Mouse (Mus musculus) ES-Bruce4 (cell line): ENCODE measurements around the gene Taok3. TPM values are rescaled to one million over a fixed set of nuclear protein-coding genes. Genes with fewer than 3 reads are reported as not detected.

Experiments used
- H3K27ac ChIP-seq: 2 replicates; pipeline ENCODE4 v1.5.1; 2012; ENCODE audit warnings: low read length, inconsistent platforms; ENCODE audit not compliant: insufficient read depth
- H3K27me3 ChIP-seq: 2 replicates; pipeline ENCODE4 v1.6.1; 2012; ENCODE audit warnings: mild to moderate bottlenecking, low read length, inconsistent platforms; ENCODE audit not compliant: control insufficient read depth, poor library complexity, insufficient read depth, severe bottlenecking
- H3K36me3 ChIP-seq: 2 replicates; pipeline ENCODE4 v1.6.1; 2012; ENCODE audit warnings: inconsistent platforms, mild to moderate bottlenecking, low read length, moderate library complexity; ENCODE audit not compliant: control insufficient read depth, poor library complexity, insufficient read depth, severe bottlenecking
- H3K4me1 ChIP-seq: one replicate; pipeline ENCODE4 v1.8.1; 2011; ENCODE audit warnings: low read length; ENCODE audit not compliant: control insufficient read depth, insufficient read depth
- H3K4me3 ChIP-seq: 2 replicates; pipeline ENCODE4 v1.5.1; 2011; ENCODE audit warnings: low read depth, mild to moderate bottlenecking, low read length
- H3K9ac ChIP-seq: 2 replicates; pipeline ENCODE4 v1.6.1; 2012; ENCODE audit warnings: low read depth, mild to moderate bottlenecking, inconsistent platforms; ENCODE audit not compliant: poor library complexity, severe bottlenecking
- H3K9me3 ChIP-seq: replicated peaks from 2 replicates; pipeline ENCODE4 v1.6.1; 2012; ENCODE audit warnings: mild to moderate bottlenecking, low read length, inconsistent platforms; ENCODE audit not compliant: control insufficient read depth, poor library complexity, insufficient read depth, severe bottlenecking
- CTCF ChIP-seq: IDR thresholded peaks from one replicate; pipeline ENCODE4 v1.8.1; 2011; ENCODE audit warnings: low read depth, low read length
- EP300 ChIP-seq: IDR thresholded peaks from 2 replicates; pipeline ENCODE4 v1.6.1; 2011; ENCODE audit warnings: low read depth, low read length; ENCODE audit not compliant: insufficient read depth
- POLR2A ChIP-seq: IDR thresholded peaks from one replicate; pipeline ENCODE4 v1.8.1; 2011; ENCODE audit warnings: low read length; ENCODE audit not compliant: insufficient read depth
- polyA plus RNA-seq: library from polyadenylated mRNA; stranded (reverse); fragments of >200 nt; gene quantifications from 2 replicates; pipeline ENCODE4 v1.2.4, GENCODE M21; 2011; ENCODE audit warnings: low read depth; ENCODE audit not compliant: missing spikeins, insufficient read depth, insufficient read length

Taok3 gene
- polyA plus RNA-seq, 1 experiment: 27.3 TPM

DNA sequence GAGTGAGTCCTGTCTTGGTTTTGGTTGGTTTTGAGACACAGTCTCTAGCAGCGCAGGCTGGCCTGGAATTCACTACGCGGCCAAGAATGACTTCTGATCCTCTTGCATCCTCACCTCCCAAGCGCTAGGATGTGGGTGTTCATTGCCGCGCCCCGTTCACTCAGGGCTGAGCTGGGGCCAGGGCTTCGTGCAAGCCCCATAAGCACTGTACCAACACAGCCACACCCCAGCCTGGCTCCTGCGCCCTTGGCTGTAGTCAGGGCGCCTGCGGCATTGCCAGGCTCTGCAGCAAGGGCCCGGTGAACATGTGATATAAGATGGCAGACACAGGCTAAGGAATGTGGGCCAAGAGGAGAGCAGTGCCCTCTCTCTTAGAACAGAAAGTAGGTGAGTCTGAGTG lies 149.5 kb downstream of the Taok3 start:
- no peaks in the 10 kb centered on the region for H3K9me3 ChIP-seq
- H3K4me1 ChIP-seq: no peaks in the 10 kb centered on the region
- no peaks in the 10 kb centered on the region for H3K36me3 ChIP-seq
- H3K27me3 ChIP-seq: no peaks in the 10 kb centered on the region
- no peak for TF ChIP-seq CTCF
- no peak for TF ChIP-seq EP300
- TF ChIP-seq POLR2A: no peak
- H3K27ac ChIP-seq: no peak overlapping the region
- H3K4me3 ChIP-seq: no peak overlapping the region
- no peak overlapping the region for H3K9ac ChIP-seq

DNA sequence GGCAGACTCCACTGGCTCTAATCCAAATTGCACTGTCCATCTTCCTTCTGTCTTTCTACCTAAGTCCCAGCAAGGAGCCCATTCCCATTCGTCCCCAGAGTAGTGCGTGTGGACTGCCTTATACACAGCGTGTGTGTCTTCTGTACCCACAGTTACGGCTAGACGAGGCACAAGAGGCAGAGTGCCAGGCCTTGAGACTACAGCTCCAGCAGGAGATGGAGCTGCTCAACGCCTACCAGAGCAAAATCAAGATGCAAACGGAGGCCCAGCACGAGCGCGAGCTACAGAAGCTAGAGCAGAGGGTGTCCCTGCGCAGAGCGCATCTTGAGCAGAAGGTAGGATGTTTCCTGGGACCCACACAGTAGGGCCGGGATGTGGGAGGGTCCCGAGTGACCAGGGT lies 152.0 kb downstream of the Taok3 start:
- Histone ChIP-seq H3K4me1 (no peaks in the 10 kb centered on the region), H3K27me3 (no peaks in the 10 kb centered on the region), H3K27ac (no peak overlapping the region), H3K4me3 (no peak overlapping the region), H3K9me3 (no peaks in the 10 kb centered on the region), H3K9ac (no peak overlapping the region), H3K36me3 (no peaks in the 10 kb centered on the region)
- TF ChIP-seq POLR2A (no peak), EP300 (no peak), CTCF (no peak)

DNA sequence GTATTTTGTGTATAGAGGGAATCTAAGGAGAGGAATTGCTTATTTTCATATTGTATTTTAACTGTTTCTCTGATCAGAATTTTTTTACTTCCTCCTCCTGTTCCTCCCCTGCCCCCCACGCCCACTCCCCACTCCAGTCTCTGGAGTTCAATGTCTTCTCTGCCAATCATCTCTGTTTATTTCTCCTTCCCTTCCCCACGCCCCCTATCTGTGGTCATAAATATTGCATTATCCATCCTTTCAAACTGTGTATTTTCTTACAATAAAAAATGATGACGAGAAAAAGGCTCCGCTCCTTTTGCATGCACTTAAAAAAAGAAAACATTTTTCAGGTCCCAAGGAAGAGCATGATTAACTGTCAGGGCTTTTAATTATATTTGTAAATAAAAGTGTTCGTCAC lies 154.9 kb downstream of the Taok3 start:
- TF ChIP-seq EP300 (no peak), POLR2A (no peak), CTCF (peak; percentile 5)
- Histone ChIP-seq H3K9ac (no peak overlapping the region), H3K4me3 (no peak overlapping the region), H3K36me3 (no peaks in the 10 kb centered on the region), H3K9me3 (no peaks in the 10 kb centered on the region), H3K27ac (no peak overlapping the region), H3K27me3 (no peaks in the 10 kb centered on the region), H3K4me1 (no peaks in the 10 kb centered on the region)

DNA sequence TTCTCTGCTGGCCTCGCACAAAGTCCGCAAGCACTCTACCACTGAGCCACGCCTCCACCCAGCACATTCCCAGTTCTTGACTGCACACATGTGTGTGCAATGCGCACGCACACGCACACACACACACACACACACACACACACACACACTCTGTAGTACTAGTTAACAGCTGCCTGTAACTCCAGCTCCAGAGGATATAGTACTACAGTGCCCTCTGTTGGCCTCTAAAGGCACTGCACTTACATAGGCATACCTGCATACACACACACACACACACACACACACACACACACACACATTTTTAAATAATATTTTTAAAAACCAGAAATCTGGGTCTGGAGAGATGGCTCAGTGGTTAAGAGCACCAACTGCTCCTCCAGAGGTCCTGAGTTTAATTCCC lies 157.9 kb downstream of the Taok3 start:
- Histone ChIP-seq H3K27ac (no peak overlapping the region), H3K4me1 (no peaks in the 10 kb centered on the region), H3K36me3 (peaks cover 11% of the 10 kb centered on the region), H3K9me3 (no peaks in the 10 kb centered on the region), H3K9ac (no peak overlapping the region), H3K4me3 (no peak overlapping the region), H3K27me3 (no peaks in the 10 kb centered on the region)
- TF ChIP-seq EP300: no peak
- peak; percentile 3 for TF ChIP-seq CTCF

DNA sequence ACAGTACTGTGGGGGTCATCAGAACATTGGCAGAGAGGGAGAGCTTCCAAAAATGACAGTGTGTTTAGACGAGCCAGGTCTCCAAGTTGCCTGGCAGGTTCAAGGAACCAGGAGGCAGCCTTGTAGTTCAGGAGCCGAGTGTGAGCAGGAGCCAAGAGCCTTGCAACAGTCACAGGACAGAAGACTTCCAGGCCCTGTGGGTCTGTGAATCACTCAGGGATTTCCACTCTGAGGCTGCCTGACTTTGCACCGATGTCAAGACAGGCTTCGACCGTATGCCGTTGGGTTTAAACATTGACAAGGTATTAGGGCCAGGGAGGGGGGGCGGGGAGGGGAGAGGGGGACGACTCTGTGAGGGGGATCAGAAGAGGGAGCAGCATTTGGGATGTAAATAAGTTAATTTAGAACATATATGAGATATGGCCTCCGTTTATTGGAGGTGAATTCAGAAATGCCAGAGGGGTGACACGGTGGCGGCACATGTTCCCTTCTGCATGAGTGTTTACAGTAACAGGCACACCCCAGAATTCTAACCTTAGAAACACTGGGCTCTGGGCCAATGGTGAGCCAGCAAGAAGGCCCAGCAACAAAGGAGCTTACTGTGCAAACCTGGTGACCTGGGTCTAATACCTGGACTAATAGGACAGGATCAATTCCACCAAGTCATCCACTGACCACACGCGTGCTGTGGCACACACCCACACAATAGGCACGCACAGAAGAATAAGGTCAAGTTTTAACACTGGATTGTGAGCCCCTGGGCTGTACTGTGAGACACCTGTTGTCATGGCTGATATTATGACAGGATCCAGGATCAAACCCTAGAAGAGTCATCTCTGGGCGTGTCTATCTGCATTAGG lies 159.1 kb downstream of the Taok3 start:
- H3K27ac ChIP-seq: no peak overlapping the region
- H3K4me1 ChIP-seq: no peaks in the 10 kb centered on the region
- H3K9ac ChIP-seq: no peak overlapping the region
- TF ChIP-seq CTCF (no peak), EP300 (no peak)
- H3K36me3 ChIP-seq: peaks cover 14% of the 10 kb centered on the region
- H3K4me3 ChIP-seq: no peak overlapping the region
- no peaks in the 10 kb centered on the region for H3K27me3 ChIP-seq
- no peaks in the 10 kb centered on the region for H3K9me3 ChIP-seq

DNA sequence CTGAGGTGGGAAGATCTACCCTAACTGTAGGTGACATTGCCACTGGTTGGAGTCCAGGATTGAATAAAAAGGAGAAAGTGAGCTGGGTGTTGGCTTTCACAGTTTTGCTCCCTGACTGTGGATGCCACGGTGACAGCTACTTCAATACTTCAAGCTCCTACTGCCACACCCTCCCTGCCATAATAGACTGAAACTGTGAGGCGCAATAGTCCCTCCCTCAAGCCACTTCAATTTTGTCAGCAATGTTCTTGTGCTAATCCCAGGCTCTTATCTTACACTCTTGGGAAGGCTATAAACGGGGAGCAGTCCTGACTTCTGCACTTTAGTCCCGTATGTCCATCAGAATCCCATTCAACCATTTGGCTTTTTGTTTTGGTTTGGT lies 159.7 kb downstream of the Taok3 start:
- TF ChIP-seq POLR2A (no peak), EP300 (no peak), CTCF (no peak)
- Histone ChIP-seq H3K36me3 (peaks cover 19% of the 10 kb centered on the region), H3K9me3 (no peaks in the 10 kb centered on the region), H3K27ac (no peak overlapping the region), H3K4me1 (no peaks in the 10 kb centered on the region), H3K4me3 (no peak overlapping the region), H3K27me3 (no peaks in the 10 kb centered on the region), H3K9ac (no peak overlapping the region)
